22 mouse cellular contexts compared by ENCODE assay signal in the genomic region with DNA sequence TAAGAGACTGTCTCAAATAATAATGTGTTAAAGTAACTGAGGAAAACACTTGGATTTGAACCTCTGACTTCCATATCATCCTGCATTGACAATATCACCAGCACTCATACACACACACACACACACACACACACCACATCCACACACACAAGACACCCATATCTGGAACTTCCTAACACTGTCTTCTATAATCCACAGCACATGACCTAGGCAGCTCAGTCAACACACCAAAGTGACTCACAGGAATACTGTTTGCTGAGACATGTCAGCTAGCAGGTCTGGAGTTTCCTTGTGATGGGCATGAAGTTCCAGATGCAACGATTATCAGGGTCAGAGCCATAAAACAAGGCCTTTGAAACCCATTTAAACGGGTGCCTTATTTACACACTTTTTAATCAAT.
A peak's percentile ranks its signal among the peaks of the same experiment; 100 is the strongest.
DNase-seq lines count a peak whose midpoint lies in the region; ATAC-seq and TF ChIP-seq lines count a peak whose summit lies in the region.
"Had no signal": no experiment of that assay in that cellular context is flagged by ENCODE, and none has a peak within 500 bp of the region (broad histone marks: within the 10 kb centered on the region; RNA-seq: fewer than 3 reads in every experiment).

No protein-coding gene starts in this region.

- H3K36me3 ChIP-seq in heart, embryonic 13.5 days = peaks cover 8% of the 10 kb centered on the region
- no peaks in the 10 kb centered on the region for H3K36me3 ChIP-seq in intestine, embryonic 16.5 days (ENCODE audit: control insufficient read depth, insufficient read depth, low read length)
- H3K36me3 ChIP-seq: embryonic facial prominence, embryonic 10.5 days; embryonic facial prominence, embryonic 15.5 days; forebrain, embryonic 12.5 days; hindbrain, embryonic 13.5 days; midbrain, embryonic 12.5 days; neural tube, embryonic 13.5 days had no signal

- TF ChIP-seq CTCF in cerebellum, adult 2 months (IDR thresholded peaks at IDR 0.05; ENCODE audit: borderline replicate concordance, insufficient read depth, low read depth, low read length) = no peak

- peaks cover 15% of the 10 kb centered on the region; the same call in 1 of the 2 replicates for H3K4me1 ChIP-seq in cerebellum, adult 2 months (ENCODE audit: control insufficient read depth, insufficient read depth, low read length)
- H3K4me1 ChIP-seq in heart, embryonic 13.5 days = peaks cover 72% of the 10 kb centered on the region
- peaks cover 5% of the 10 kb centered on the region; the same call in 1 of the 2 replicates for H3K4me1 ChIP-seq in intestine, embryonic 16.5 days (ENCODE audit: control insufficient read depth, insufficient read depth, low read length)
- H3K4me1 ChIP-seq: forebrain, embryonic 12.5 days; hindbrain, embryonic 13.5 days; midbrain, embryonic 12.5 days had no signal

- no peak overlapping the region for H3K4me3 ChIP-seq in cerebellum, adult 2 months (replicated peaks; ENCODE audit: insufficient read depth, low read depth, low read length)
- no peak overlapping the region for H3K4me3 ChIP-seq in heart, embryonic 13.5 days
- H3K4me3 ChIP-seq in intestine, embryonic 16.5 days (ENCODE audit: low read length) = no peak overlapping the region
- H3K4me3 ChIP-seq: embryonic facial prominence, embryonic 10.5 days; embryonic facial prominence, embryonic 15.5 days; forebrain, embryonic 12.5 days; hindbrain, embryonic 13.5 days; megakaryocyte, embryonic 14.5 days; midbrain, embryonic 12.5 days; myocyte; neural tube, embryonic 13.5 days had no signal

- 0 out of 2 replicates have a peak overlapping the region, but pooled peaks have one; percentile 20 for H3K27ac ChIP-seq in cerebellum, adult 2 months (ENCODE audit: insufficient read depth, low read length)
- H3K27ac ChIP-seq in heart, embryonic 13.5 days (replicated peaks) = peak overlapping the region; percentile 76
- H3K27ac ChIP-seq in intestine, embryonic 16.5 days (ENCODE audit: low read length) = no peak overlapping the region
- H3K27ac ChIP-seq: embryonic facial prominence, embryonic 10.5 days; embryonic facial prominence, embryonic 15.5 days; forebrain, embryonic 12.5 days; hindbrain, embryonic 13.5 days; midbrain, embryonic 12.5 days; neural tube, embryonic 13.5 days had no signal

- H3K27me3 ChIP-seq in cerebellum, adult 2 months (ENCODE audit: control insufficient read depth, insufficient read depth, low read length) = no peaks in the 10 kb centered on the region
- H3K27me3 ChIP-seq in heart, embryonic 13.5 days (replicated peaks) = no peaks in the 10 kb centered on the region
- no peaks in the 10 kb centered on the region for H3K27me3 ChIP-seq in intestine, embryonic 16.5 days (replicated peaks; ENCODE audit: control insufficient read depth, insufficient read depth, low read length)
- H3K27me3 ChIP-seq: embryonic facial prominence, embryonic 15.5 days; forebrain, embryonic 12.5 days; hindbrain, embryonic 13.5 days; midbrain, embryonic 12.5 days; neural tube, embryonic 13.5 days; Patski had no signal

- H3K9me3 ChIP-seq in heart, embryonic 13.5 days = no peaks in the 10 kb centered on the region
- no peaks in the 10 kb centered on the region for H3K9me3 ChIP-seq in intestine, embryonic 16.5 days (ENCODE audit: control insufficient read depth, low read length)
- H3K9me3 ChIP-seq: embryonic facial prominence, embryonic 10.5 days; embryonic facial prominence, embryonic 15.5 days; forebrain, embryonic 12.5 days; hindbrain, embryonic 13.5 days; midbrain, embryonic 12.5 days; neural tube, embryonic 13.5 days had no signal

- H3K9ac ChIP-seq in heart, embryonic 13.5 days = no peak overlapping the region
- H3K9ac ChIP-seq in intestine, embryonic 16.5 days (ENCODE audit: low read depth, low read length) = no peak overlapping the region
- H3K9ac ChIP-seq: embryonic facial prominence, embryonic 15.5 days; forebrain, embryonic 12.5 days; forebrain, postnatal 0 days; hindbrain, embryonic 13.5 days; midbrain, embryonic 12.5 days; neural tube, embryonic 13.5 days had no signal

- 91% methylated on average over 2 of the region's 2 CpGs for WGBS in cerebellum, adult 2 months
- 55% methylated on average over 2 of the region's 2 CpGs for WGBS in heart, embryonic 13.5 days
- 50% methylated on average over 2 of the region's 2 CpGs for WGBS in intestine, embryonic 16.5 days

- H3K4me2 ChIP-seq in heart, embryonic 13.5 days = no peak overlapping the region
- no peak overlapping the region for H3K4me2 ChIP-seq in intestine, embryonic 16.5 days (ENCODE audit: low read depth, low read length)
- H3K4me2 ChIP-seq: embryonic facial prominence, embryonic 15.5 days; forebrain, embryonic 12.5 days; hindbrain, embryonic 13.5 days; midbrain, embryonic 12.5 days; neural tube, embryonic 13.5 days had no signal

- TF ChIP-seq POLR2A in cerebellum, adult 2 months (IDR thresholded peaks at IDR 0.05; ENCODE audit: borderline replicate concordance, insufficient read depth, low read length) = no peak

- DNase-seq in cerebellum, adult 2 months = no peak
- DNase-seq in cerebellum, adult 9-10 months = no peak
- no peak for DNase-seq in heart, adult 18-20 months
- DNase-seq in 3T3-L1 (ENCODE audit: low read depth, low spot score) = peak; percentile 49
- no peak for DNase-seq in natural killer cell, adult 2 months (ENCODE audit: low spot score in 2 of 2)
- DNase-seq in layer of hippocampus, postnatal 25 days (ENCODE audit: extremely low spot score in 1 of 2, low spot score in 1 of 2) = no peak
- DNase-seq: forebrain, postnatal 0 days; kidney, adult 8-10 months; liver; thymus, adult 2 months; thymus, postnatal 36 days had no signal

- no peak for ATAC-seq in heart, embryonic 13.5 days (ENCODE audit: extremely low read depth, insufficient number of reproducible peaks, low FRiP score, low TSS enrichment)
- peak; percentile 80 for ATAC-seq in intestine, embryonic 16.5 days
- ATAC-seq: forebrain, postnatal 0 days; Patski had no signal
